Mouse (Mus musculus): ENCODE results near the gene Gm12790.
"Not testable (repeated sequence)": the region's sequence is repeated elsewhere in the genome, so short reads cannot be mapped to it uniquely, and the experiment has no call there.

Gene Gm12790

GRCm38 (mm10) chr4:101980949-101981348 is at the start of gene Gm12790:
Gene Gm12790, minus strand, starts transcription at chr4:101981049.
- not testable (repeated sequence) for DNase-seq (ENCODE audit: low read depth, low spot score)

GRCm38 (mm10) chr4:102026619-102027018 is 45.8 kb upstream of the Gm12790 start:
- DNase-seq (ENCODE audit: low read depth, low spot score), result no peak

GRCm38 (mm10) chr4:101998267-101998922 is 17.5 kb upstream of the Gm12790 start:
- DNase-seq (ENCODE audit: low read depth, low spot score), result peak; percentile 47

GRCm38 (mm10) chr4:101997426-101997825 is 16.6 kb upstream of the Gm12790 start:
- DNase-seq (ENCODE audit: low read depth, low spot score), result no peak

GRCm38 (mm10) chr4:101986326-101986725 is 5.5 kb upstream of the Gm12790 start, which contains the start of gene Gm12789:
Gene Gm12789, plus strand, starts transcription at chr4:101986626.
- DNase-seq (ENCODE audit: low read depth, low spot score), result not testable (repeated sequence)

GRCm38 (mm10) chr4:101985678-101986077 is 4.8 kb upstream of the Gm12790 start:
- no peak for DNase-seq (ENCODE audit: low read depth, low spot score)

GRCm38 (mm10) chr4:101940107-101940506 is 40.7 kb downstream of the Gm12790 start, which contains the start of gene Gm12794:
Gene Gm12794, plus strand, starts transcription at chr4:101940407.
- not testable (repeated sequence) for DNase-seq (ENCODE audit: low read depth, low spot score)
